Mouse (Mus musculus) embryonic fibroblast, embryonic 13.5 days (primary cell): ENCODE results near the gene Ror2. TPM values are rescaled to one million over a fixed set of nuclear protein-coding genes. Genes with fewer than 3 reads are reported as not detected.

Experiments used
- H3K27ac ChIP-seq: 2 replicates; pipeline ENCODE4 v1.5.1; 2012; ENCODE audit warnings: low read length, control low read depth, inconsistent platforms; ENCODE audit not compliant: insufficient read depth
- H3K4me1 ChIP-seq: 2 replicates; pipeline ENCODE4 v1.6.1; 2011; ENCODE audit warnings: low read length; ENCODE audit not compliant: control insufficient read depth, insufficient read depth
- H3K4me3 ChIP-seq: 2 replicates; pipeline ENCODE4 v1.5.1; 2011; ENCODE audit warnings: mild to moderate bottlenecking, control low read depth, low read length; ENCODE audit not compliant: insufficient read depth
- CTCF ChIP-seq: IDR thresholded peaks from 2 replicates; pipeline ENCODE4 v1.5.1; 2011; ENCODE audit warnings: mild to moderate bottlenecking, control low read depth, low read length, moderate library complexity, borderline replicate concordance; ENCODE audit not compliant: insufficient read depth
- POLR2A ChIP-seq: IDR thresholded peaks from 2 replicates; pipeline ENCODE4 v1.6.1; 2011; ENCODE audit warnings: low read depth, mild to moderate bottlenecking, control low read depth, low read length, moderate library complexity
- polyA plus RNA-seq: library from polyadenylated mRNA; stranded (reverse); fragments of >200 nt; gene quantifications from 2 replicates; pipeline ENCODE4 v1.2.4, GENCODE M21; 2011; ENCODE audit warnings: low read depth; ENCODE audit not compliant: missing spikeins, insufficient read length

Gene Ror2
- polyA plus RNA-seq, 1 experiment = 27.2 TPM

- TF ChIP-seq POLR2A (no peak), CTCF (no peak)
- no peak overlapping the region for H3K27ac ChIP-seq
- no peak overlapping the region for H3K4me3 ChIP-seq
- no peaks in the 10 kb centered on the region for H3K4me1 ChIP-seq
Observed at GRCm38 (mm10) chr13:53068461-53068860, 217.5 kb downstream of the Ror2 start.

GRCm38 (mm10) chr13:53067949-53068348 lies 218.0 kb downstream of the Ror2 start:
- Histone ChIP-seq H3K4me3 (no peak overlapping the region), H3K27ac (no peak overlapping the region), H3K4me1 (no peaks in the 10 kb centered on the region)
- TF ChIP-seq POLR2A = no peak
- TF ChIP-seq CTCF = no peak

- TF ChIP-seq POLR2A (no peak), CTCF (no peak)
- no peaks in the 10 kb centered on the region for H3K4me1 ChIP-seq
- no peak overlapping the region for H3K4me3 ChIP-seq
- H3K27ac ChIP-seq = no peak overlapping the region
Observed at GRCm38 (mm10) chr13:53065122-53065521, 220.8 kb downstream of the Ror2 start.

- Histone ChIP-seq H3K27ac (no peak overlapping the region), H3K4me1 (no peaks in the 10 kb centered on the region), H3K4me3 (no peak overlapping the region)
- no peak for TF ChIP-seq POLR2A
- no peak for TF ChIP-seq CTCF
Observed at GRCm38 (mm10) chr13:53064681-53065080, 221.2 kb downstream of the Ror2 start.

Other genes starting within 250 kb of the Ror2 start
- 36.8 and 39.6 TPM in 2 replicates for gene Sptlc1, start 91.3 kb upstream of the Ror2 start, polyA plus RNA-seq
- 2.8 and 3.6 TPM in 2 replicates for gene Msx2, start 186.9 kb upstream of the Ror2 start, polyA plus RNA-seq